Mouse (Mus musculus) stomach, embryonic 15.5 days (tissue): ENCODE measurements around the gene Ankrd34c. TPM values are rescaled to one million over a fixed set of nuclear protein-coding genes. Genes with fewer than 3 reads are reported as not detected.

Experiments
- polyA plus RNA-seq: library from polyadenylated mRNA; unstranded; fragments of >200 nt; fragmentation: Nextera tagmentation; extraction: Ambion mirVana; gene quantifications from 2 replicates; pipeline ENCODE4 v1.2.1, GENCODE M21; 2015

Ankrd34c gene
- polyA plus RNA-seq, 1 experiment from 2014 or later, result not detected

Other genes with a start within 250 kb of the Ankrd34c start
- 0.08 and 0.24 TPM in 2 replicates for gene Minar1, start 115.3 kb downstream of the Ankrd34c start, polyA plus RNA-seq
- 155 and 173 TPM in 2 replicates for gene Tmed3, start 33.4 kb downstream of the Ankrd34c start, polyA plus RNA-seq
- gene Rasgrf1, start 171.4 kb upstream of the Ankrd34c start, polyA plus RNA-seq, result 0.74 and 1.0 TPM in 2 replicates